10 mouse cellular contexts compared by ENCODE assay signal in the genomic region with DNA sequence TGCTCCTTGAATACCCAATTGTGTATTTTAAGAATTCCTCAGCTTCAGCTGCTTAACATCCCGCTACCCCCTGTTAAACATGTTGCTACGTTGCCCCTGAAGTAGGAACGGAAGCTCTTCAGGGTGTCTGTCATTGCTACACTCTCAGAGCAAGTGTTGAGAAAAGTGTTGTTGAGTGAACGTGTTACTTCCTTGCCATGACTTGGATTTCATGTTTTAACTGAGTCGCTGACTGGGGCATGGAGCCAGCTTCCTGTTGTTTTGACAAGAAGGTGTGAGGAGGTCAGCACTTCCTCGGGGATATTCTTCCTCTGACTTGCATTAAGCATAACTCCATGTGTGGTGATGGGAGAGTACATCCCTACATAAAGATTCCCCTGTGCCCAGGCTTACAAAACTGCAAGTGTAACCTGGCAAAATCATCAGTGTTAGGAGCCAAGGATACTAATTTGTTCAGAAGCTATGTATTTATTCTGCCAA. TPM values are rescaled to one million over a fixed set of nuclear protein-coding genes. Genes with fewer than 3 reads are reported as not detected.
DNase-seq lines count a peak whose midpoint lies in the region; ATAC-seq lines count a peak whose summit lies in the region.
"Had no signal": no experiment of that assay in that cellular context is flagged by ENCODE, and none has a peak within 500 bp of the region (broad histone marks: within the 10 kb centered on the region; RNA-seq: fewer than 3 reads in every experiment).

No protein-coding gene starts in this region.

- no peaks in the 10 kb centered on the region for H3K9me3 ChIP-seq in intestine, embryonic 15.5 days
- H3K9me3 ChIP-seq: embryonic facial prominence, embryonic 12.5 days had no signal

- no peak overlapping the region for H3K9ac ChIP-seq in intestine, embryonic 15.5 days
- H3K9ac ChIP-seq: embryonic facial prominence, embryonic 12.5 days had no signal

- no peaks in the 10 kb centered on the region for H3K27me3 ChIP-seq in intestine, embryonic 15.5 days (replicated peaks)
- H3K27me3 ChIP-seq: embryonic facial prominence, embryonic 12.5 days had no signal

- 22% methylated on average over 6 of the region's 6 CpGs for WGBS in intestine, embryonic 15.5 days

- no peaks in the 10 kb centered on the region for H3K36me3 ChIP-seq in intestine, embryonic 15.5 days
- H3K36me3 ChIP-seq: embryonic facial prominence, embryonic 12.5 days had no signal

- no peak overlapping the region for H3K4me3 ChIP-seq in intestine, embryonic 15.5 days (replicated peaks)
- H3K4me3 ChIP-seq: embryonic facial prominence, embryonic 12.5 days; myocyte had no signal

- no peak overlapping the region for H3K27ac ChIP-seq in intestine, embryonic 15.5 days
- H3K27ac ChIP-seq: embryonic facial prominence, embryonic 12.5 days had no signal

- H3K4me2 ChIP-seq in intestine, embryonic 15.5 days (replicated peaks), result 0 out of 2 replicates have a peak overlapping the region, but pooled peaks have one; percentile 36
- H3K4me2 ChIP-seq: embryonic facial prominence, embryonic 12.5 days had no signal

- DNase-seq in adrenal gland, adult 2 months, result peak; percentile 16
- DNase-seq in adrenal gland, adult 8-10 months, result no peak
- DNase-seq in kidney, adult 9 months, result peak; percentile 19
- no peak for DNase-seq in kidney, adult 11 months
- peak; percentile 47 to 51 for DNase-seq in lung, postnatal 4 days
- DNase-seq in left cerebral cortex, adult 11 months (ENCODE audit: low spot score), result no peak

- ATAC-seq in intestine, embryonic 15.5 days, result no peak
- ATAC-seq in cerebellum, adult (ENCODE audit: insufficient number of reproducible peaks, low FRiP score, low TSS enrichment), result no peak

- H3K4me1 ChIP-seq in intestine, embryonic 15.5 days (replicated peaks), result no peaks in the 10 kb centered on the region
- H3K4me1 ChIP-seq: embryonic facial prominence, embryonic 12.5 days had no signal

RNA-seq across cellular contexts. Expression of a gene that starts 25.5 kb away (rescaled TPM):
- total RNA-seq in adrenal gland, adult 2 months (2021), result 10 to 100 TPM; 56.5 to 70.5 TPM
- 24.6 and 28.6 TPM in 2 replicates for polyA plus RNA-seq in adrenal gland, adult 2 months (2012; rRNA removed)
- 10 to 100 TPM; 50.4 to 57.7 (median 54.3) TPM for total RNA-seq in adrenal gland, adult 8-10 months (2022)
- 56.2 and 60.8 TPM in 2 replicates for polyA plus RNA-seq in intestine, embryonic 15.5 days (2015; fragmentation: Nextera tagmentation; extraction: Ambion mirVana)

Comparison
In these comparisons a context has a peak if more than half of its experiments do, and no peak if none do; other contexts are left out.
1. DNase-seq: peak in adrenal gland, adult 2 months (single experiment), kidney, adult 9 months (single experiment) and lung, postnatal 4 days (2 of 2); none in adrenal gland, adult 8-10 months (single experiment), kidney, adult 11 months (single experiment) and left cerebral cortex, adult 11 months (single experiment).